Mouse (Mus musculus): ENCODE results near the gene Gm11567.
"Not testable (repeated sequence)": the region's sequence is repeated elsewhere in the genome, so short reads cannot be mapped to it uniquely, and the experiment has no call there.

Gene Gm11567

GRCm38 (mm10) chr11:99878887-99879286 is at the start of gene Gm11567:
Gene Gm11567 (plus strand): TSS chr11:99879187.
- not testable (repeated sequence) for DNase-seq (ENCODE audit: low spot score)

DNA sequence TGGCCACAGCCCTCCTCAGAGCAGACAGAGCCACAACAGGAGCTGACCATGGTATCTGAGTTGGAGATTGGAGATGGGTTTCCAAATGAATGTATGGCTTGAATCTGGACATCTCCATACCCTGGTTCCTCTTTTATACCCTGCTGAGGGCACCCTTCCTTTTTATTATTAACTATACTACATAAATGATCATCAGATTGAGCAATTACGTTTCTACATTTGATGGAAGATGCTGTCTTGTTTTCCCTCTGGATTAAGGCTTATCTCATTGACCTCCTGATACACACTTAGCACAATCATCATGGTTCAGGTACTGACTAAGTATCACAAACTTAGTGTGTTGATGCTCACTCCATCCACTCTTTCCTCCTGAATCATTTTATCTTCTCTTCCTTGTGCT is 41.0 kb upstream of the Gm11567 start, which contains the start of gene 2300003K06Rik:
Gene 2300003K06Rik, minus strand, starts transcription at position 101 of the 400 bp plus-strand sequence.
- DNase-seq (ENCODE audit: low spot score): no peak

DNA sequence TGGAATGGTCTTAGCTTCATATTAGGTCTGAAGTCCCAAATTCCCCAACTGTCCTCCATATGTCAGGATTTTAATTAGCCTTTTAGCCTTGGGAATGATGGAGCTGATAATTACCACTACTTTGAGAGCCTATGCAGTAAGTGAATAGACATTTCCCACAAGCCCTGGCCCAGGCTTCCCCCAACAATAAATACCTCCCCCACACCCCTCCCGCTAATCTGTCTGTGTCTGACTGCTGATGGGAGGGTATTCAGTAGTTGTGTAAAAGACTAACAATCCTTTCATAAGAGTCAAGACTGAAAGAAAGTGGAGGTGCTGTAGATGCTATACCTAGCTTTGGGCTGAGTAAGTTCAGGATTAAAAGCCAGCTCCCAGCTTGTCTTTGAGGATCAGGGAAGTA is 36.8 kb upstream of the Gm11567 start:
- DNase-seq (ENCODE audit: low spot score): no peak

GRCm38 (mm10) chr11:99846746-99847145 is 32.2 kb upstream of the Gm11567 start:
- DNase-seq (ENCODE audit: low spot score): no peak

GRCm38 (mm10) chr11:99851508-99851907 is 27.5 kb upstream of the Gm11567 start, which contains the start of gene Krtap4-16:
Gene Krtap4-16 (minus strand): TSS chr11:99851608.
- DNase-seq (ENCODE audit: low spot score): no peak

DNA sequence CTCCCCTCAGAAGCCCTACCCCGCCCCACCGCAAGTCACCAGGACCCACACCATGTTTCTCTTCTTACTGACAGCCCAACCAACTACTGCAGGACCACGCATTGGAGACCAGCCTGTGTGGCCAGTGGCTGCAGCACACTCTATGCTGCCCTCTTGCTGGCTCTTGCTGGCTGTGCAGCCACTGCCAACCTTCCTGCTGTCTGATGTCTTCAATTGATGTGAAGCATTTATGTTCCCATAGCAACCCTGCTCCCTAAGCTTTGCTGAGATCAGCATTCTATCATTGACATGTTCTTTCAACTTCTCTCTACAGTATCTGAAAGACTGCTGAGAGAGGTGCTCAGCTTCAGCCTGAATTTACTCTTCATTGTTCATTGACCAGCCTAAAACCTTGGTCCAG is 24.9 kb upstream of the Gm11567 start:
- DNase-seq (ENCODE audit: low spot score): no peak

DNA sequence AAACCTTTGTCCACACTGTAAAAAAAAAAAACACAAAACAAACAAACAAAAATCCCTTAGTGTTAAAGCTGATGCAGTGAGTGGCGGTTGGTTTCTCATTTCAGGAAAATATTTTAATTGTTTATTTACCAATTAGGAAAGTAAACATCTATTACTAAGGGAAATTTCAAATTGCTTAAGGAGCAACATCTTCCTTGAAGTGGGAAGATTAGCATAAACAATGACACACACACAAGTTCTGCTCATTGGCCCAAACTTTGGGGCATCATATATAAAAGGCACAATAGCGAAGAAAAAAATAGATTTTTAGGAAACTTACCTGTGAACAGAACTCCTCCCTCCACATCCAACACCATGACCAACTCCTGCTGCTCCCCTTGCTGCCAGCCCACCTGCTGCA is 21.4 kb upstream of the Gm11567 start, which contains the start of gene Gm11568:
Gene Gm11568, plus strand, starts transcription at position 301 of the 400 bp plus-strand sequence.
- no peak for DNase-seq (ENCODE audit: low spot score)

GRCm38 (mm10) chr11:99858761-99859160 is 20.2 kb upstream of the Gm11567 start:
- DNase-seq (ENCODE audit: low spot score): no peak

DNA sequence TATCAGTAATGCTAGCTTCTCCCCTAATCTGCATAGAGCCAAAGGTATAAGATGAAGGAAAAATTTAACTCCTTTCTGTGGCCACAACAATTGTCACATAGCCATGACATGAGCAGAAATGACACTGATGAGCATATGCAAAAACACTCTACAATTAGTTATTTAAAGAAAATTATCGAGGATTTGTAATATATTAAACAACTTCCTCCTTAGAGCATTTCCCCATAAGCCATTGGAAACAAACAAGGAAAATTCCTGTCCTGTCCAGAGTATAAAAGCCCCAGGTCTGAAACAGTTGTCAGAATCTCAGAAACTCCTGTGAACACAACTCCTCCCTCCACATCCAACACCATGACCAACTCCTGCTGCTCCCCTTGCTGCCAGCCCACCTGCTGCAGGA is 14.8 kb upstream of the Gm11567 start, which contains the start of gene Gm11559:
Gene Gm11559, plus strand, starts transcription at position 301 of the 400 bp plus-strand sequence.
- DNase-seq (ENCODE audit: low spot score): not testable (repeated sequence)

DNA sequence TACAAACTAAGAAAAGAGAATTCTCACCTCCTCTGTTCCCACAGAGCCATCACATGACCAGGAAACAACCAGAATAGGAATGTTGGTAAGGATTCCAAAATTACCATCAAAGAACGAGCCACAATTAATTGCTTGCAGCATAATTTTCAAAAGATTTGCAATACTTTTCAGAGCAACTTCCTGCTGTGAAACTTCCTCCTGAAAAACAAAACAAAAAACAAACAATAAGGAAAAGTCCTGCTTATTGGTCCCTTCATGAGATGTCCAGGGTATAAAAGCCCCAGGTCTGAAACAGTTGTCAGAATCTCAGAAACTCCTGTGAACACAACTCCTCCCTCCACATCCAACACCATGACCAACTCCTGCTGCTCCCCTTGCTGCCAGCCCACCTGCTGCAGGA is 5.9 kb upstream of the Gm11567 start, which contains the start of gene Krtap9-1:
Gene Krtap9-1, plus strand, starts transcription at position 301 of the 400 bp plus-strand sequence.
- not testable (repeated sequence) for DNase-seq (ENCODE audit: low spot score)

DNA sequence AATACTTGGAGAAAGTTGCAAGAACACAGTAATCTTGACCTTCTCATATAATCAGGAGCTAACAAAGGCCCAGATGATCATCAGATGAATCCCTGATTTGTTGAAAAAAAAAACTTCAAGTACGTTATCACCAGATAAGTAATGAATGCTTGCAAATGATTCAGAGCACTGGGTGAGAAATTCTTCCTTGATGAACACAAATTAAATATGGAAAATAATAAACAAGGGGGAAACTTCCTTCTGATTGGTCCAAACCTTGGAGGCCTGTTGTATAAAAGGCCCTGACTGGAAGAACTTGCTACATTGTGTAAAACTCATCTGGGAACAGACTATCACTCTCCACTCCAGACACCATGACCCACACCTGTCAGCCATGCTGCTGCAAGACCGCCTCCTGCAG is 28.6 kb downstream of the Gm11567 start, which contains the start of gene Krtap31-1:
Gene Krtap31-1, plus strand, starts transcription at position 301 of the 400 bp plus-strand sequence.
- DNase-seq (ENCODE audit: low spot score): no peak

GRCm38 (mm10) chr11:99914451-99914850 is 35.5 kb downstream of the Gm11567 start, which contains the start of gene Gm11565:
Gene Gm11565 (plus strand): TSS chr11:99914751.
- no peak for DNase-seq (ENCODE audit: low spot score)

Measured in layer of hippocampus, adult 9-10 months (tissue).